Mouse (Mus musculus) liver, postnatal 0 days (tissue): ENCODE data around the gene Rps6kc1.

ENCODE experiments used
- CTCF ChIP-seq: sonication (generic); IDR thresholded peaks from 2 replicates; pipeline ENCODE4 v1.5.1; 2016; ENCODE audit warnings: antibody characterized with exemption, low read depth
- EP300 ChIP-seq: IDR thresholded peaks from 2 replicates; pipeline ENCODE4 v1.6.1; 2016; ENCODE audit warnings: antibody characterized with exemption, low read depth, mild to moderate bottlenecking

- TF ChIP-seq EP300 (no peak), CTCF (no peak)
These were observed 36.4 kb upstream of the Rps6kc1 start for GRCm38 (mm10) chr1:190947986-190948385.
